Mouse (Mus musculus) bone marrow, adult 2 months (tissue): Measurements from ENCODE around the gene Pth.

Experiments used
- CTCF ChIP-seq: fragments of 200-500 bp; IDR thresholded peaks from 2 replicates; pipeline ENCODE4 v1.5.1; 2011; ENCODE audit warnings: low read length, control low read depth; ENCODE audit not compliant: control insufficient read depth, insufficient read depth
- POLR2A ChIP-seq: fragments of 200-500 bp; IDR thresholded peaks from 2 replicates; pipeline ENCODE4 v1.6.1; 2011; ENCODE audit warnings: low read depth, mild to moderate bottlenecking, control low read depth, low read length, borderline replicate concordance; ENCODE audit not compliant: control insufficient read depth

DNA sequence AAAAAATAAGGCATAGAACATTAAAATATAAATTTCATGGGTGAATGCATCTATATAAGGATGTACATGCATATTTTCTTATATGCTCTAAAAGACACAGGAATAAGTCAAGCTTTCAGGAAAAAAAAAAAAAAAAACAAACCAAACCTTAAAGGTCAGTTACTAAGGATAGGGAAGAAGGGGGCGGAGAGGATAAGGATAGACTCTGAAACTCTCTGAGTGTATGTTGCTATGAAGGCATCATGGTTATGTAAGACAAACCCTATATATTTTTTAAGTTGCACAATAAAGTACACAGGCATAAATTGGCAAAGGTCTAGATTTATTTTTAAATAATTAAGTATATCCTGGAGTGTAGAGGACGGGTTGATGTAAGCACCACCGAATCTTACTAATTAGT lies 26.9 kb upstream of the Pth start:
- TF ChIP-seq CTCF (no peak), POLR2A (no peak)
